Mouse (Mus musculus): ENCODE results near the gene Anxa11.
"Not testable (repeated sequence)": the region's sequence is repeated elsewhere in the genome, so short reads cannot be mapped to it uniquely, and the experiment has no call there.

Anxa11 gene

GRCm38 (mm10) chr14:25868706-25869105, 26.8 kb downstream of the Anxa11 start:
- DNase-seq (ENCODE audit: low read depth, low spot score): no peak

DNA sequence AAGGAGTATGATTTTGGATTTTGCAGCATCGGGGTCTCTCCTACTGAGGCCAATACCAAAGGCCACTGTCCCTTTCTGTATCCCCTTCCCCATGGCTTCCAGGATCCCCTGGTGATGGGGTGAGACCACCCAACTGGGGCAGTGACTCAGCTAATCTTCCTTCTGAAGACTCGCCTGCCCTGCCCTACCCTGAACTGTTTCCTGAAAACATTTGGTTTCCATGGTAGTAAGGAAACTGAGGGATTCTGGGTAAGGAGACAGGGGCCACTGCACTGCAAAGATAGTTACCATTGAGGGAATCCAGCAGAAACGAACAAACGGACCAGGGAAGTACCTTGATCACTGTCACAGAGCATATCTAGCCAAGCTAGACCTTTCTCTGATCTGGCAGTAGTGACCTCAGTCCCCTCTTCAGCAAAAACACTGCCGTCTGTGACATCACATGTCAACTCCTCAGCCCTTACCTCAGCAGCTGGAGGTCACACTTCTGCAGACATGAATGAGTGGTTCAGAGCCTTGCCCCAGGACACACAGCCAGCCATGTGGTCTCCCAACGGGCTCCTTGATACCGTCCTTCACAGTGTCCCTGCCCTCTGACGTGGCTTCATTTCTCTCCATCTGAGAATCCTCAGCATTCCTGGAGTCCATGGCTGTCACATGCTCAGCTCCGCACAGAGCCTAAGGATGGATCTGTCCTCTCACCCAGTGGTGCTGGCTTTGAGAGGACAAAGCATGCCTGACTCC, 27.4 kb downstream of the Anxa11 start:
- DNase-seq (ENCODE audit: low read depth, low spot score): no peak

- DNase-seq (ENCODE audit: low read depth, low spot score): no peak
Measured at GRCm38 (mm10) chr14:25872461-25873415, 30.8 kb downstream of the Anxa11 start.

DNA sequence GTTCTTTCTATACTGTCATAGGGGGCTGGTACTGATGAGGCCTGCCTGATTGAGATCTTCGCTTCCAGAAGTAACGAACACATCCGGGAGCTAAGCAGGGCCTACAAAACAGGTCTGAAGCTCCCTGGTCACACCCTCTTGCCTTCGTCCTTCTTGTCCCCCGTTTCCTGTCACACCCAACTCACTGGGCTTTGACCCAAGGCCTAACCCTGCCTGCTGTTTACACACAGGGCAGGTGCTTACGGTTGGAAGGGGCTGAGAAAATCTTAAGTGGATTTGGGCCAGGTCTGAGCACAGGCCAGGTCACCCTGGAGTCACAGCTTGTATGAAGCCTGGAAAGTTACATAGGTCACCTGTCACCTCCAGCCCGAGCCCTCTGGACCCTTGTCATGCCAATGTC, 34.7 kb downstream of the Anxa11 start:
- DNase-seq (ENCODE audit: low read depth, low spot score): not testable (repeated sequence)

DNA sequence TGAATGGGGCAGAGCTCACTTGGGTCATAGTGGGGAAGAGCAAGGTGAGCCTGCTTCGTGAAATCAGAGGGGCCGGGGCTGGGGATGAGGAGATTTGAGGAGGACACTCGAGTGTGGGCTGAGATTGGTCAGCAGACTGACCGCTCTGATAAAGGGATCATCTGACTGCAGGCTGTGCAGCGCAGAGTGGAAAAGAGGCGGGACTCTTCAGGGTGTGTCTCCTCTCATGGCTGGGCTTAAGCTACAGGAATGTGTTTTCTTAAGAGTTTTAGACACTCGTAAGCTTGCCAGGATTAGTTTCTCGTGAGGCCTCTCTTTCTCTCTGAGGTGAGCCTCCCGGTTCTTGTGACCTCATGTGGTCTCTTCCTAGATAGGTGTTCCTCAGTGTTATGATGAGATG, 39.8 kb downstream of the Anxa11 start:
- not testable (repeated sequence) for DNase-seq (ENCODE audit: low read depth, low spot score)

- DNase-seq (ENCODE audit: low read depth, low spot score): not testable (repeated sequence)
Measured at GRCm38 (mm10) chr14:25885886-25886285, 43.9 kb downstream of the Anxa11 start.

DNA sequence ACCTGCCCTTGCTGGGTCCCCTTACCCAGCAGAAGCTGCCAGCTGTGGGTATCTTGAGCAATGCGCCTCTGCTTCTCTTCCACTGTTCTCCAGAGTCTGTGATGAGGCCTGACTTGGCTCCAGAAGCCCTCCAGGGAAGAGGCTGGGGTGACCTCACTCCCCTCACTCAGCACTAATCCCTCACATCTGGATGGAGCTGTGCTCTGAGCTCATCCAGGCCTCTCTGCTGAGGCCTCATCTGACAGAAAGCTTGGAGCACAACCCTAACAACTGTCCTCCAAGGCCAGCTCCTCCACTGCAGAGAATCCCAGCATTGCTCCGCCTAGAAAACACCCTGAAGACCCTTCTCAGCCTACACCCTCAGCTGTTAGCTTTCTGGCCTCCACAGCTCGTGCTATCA, 52.6 kb downstream of the Anxa11 start:
- DNase-seq (ENCODE audit: low read depth, low spot score): not testable (repeated sequence)

DNA sequence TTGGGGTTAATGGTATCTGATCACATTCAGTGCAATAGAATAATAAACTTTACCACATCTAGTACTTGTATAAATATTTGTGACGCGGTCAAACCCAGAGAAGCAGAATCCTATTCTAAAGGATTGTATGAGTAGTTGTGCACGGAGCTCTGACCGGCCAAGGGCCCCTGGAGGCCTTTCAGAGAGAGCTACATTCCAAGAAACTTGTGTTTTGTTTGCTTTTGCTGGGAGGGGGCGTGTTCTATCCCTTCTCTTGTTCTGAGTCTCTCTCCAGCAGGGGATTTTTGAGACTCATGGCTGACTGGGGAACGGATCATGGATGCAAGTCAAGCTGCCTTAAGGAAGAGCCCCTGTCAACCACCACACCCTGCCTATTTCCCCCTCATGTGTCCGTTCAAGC, 53.7 kb downstream of the Anxa11 start:
- DNase-seq (ENCODE audit: low read depth, low spot score): not testable (repeated sequence)

DNA sequence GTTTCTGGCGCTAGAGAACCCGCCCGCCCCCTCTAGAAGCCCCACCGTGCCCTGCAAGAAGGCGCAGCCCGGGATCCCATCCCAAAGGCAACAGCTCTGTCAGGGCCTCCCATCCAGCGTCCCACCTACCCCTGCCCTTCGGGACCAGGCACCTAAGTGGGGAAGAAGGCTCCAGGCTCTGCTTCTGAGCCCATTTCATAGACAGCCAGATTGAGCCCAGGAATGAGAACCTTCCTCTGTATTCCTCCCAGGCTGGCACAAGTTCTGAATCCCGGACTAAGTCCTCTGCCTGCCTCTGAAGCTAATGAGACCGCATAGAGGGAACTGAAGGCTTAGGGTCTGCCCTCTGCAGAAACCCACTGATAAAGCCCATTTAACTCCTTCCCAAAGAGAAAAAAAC, 61.0 kb downstream of the Anxa11 start, which contains the start of gene Plac9a:
Gene Plac9a, minus strand, starts transcription at position 101 of the 400 bp plus-strand sequence.
- DNase-seq (ENCODE audit: low read depth, low spot score): not testable (repeated sequence)

- not testable (repeated sequence) for DNase-seq (ENCODE audit: low read depth, low spot score)
Measured at GRCm38 (mm10) chr14:25905243-25905642, 63.3 kb downstream of the Anxa11 start.

- not testable (repeated sequence) for DNase-seq (ENCODE audit: low read depth, low spot score)
Measured at GRCm38 (mm10) chr14:25907272-25907671, 65.3 kb downstream of the Anxa11 start.

DNA sequence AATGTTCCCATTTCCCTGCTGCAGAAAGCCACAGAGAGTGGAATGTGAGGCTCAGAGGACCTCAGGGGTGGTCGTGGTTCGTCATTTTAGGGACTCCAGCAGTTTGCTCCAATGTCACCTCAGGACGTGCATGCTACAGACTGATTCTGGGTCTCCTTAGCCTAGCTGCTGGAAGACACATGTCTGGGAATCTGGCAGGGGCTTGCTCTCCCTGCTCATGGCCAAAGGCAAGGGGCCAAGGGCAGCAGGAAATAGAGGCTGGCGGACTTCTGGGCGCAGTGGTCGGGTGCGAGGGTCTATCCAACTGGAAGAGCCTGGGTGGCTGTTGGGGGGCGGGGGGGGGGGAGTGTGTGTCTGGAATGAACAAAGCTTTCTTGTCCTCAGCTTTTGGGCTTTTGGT, 67.0 kb downstream of the Anxa11 start:
- DNase-seq (ENCODE audit: low read depth, low spot score): not testable (repeated sequence)

- not testable (repeated sequence) for DNase-seq (ENCODE audit: low read depth, low spot score)
Measured at GRCm38 (mm10) chr14:25918427-25919170, 76.6 kb downstream of the Anxa11 start.

DNA sequence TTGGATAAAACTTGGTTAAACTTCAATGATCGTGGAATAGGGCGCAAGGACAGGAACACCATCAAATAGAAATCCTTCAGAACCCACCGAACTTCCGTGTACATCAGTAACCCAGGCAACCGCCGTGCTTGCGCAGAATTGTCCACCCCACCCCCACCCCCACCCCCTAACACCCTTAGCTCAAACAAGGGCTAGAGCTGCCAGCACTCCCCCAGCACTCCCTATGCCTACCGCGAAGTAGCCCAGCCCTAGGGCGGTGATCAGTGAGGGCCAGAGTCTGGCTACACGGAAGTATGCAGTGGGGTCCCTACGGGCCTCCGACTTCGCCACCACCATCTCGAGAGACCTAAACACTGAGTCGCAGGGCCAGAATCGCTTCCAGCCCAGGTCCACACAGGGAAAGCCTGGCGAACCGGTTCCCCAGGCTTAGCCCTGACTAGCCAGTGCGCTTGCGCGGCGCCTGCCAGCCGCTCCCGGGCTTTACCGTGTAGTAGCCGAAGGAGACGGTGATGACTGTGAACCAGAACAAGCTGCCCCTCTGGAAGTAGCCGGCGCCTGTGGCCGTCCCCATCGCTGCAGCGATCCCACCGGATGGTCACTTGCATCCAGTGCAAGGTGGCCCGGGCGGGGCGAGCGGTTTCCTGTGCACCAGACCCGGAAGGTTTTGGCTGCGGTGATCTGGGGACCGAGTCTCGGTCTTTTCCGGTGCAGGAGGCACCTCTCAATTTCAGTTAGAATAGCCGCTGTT, 85.0 kb downstream of the Anxa11 start:
- DNase-seq (ENCODE audit: low read depth, low spot score): not testable (repeated sequence)

DNA sequence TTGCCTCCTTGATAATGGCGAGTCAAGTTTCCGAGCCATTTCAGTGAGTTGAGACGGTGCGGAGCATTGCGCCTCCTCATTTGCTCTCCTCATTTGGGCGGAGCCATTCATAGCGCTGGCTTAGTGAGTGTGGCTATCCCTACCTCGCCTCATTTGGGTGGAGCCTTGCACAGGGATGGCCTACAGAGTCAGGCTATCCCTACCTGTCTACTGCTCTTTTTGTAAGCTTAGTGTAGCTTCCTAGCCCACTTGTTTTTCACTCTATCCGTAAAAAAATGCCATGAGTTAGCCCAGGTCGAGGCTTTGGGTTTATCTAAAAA, 85.6 kb downstream of the Anxa11 start, which contains the start of gene Tmem254a:
Gene Tmem254a, minus strand, starts transcription at position 111 of the 320 bp plus-strand sequence.
- not testable (repeated sequence) for DNase-seq (ENCODE audit: low read depth, low spot score)
